Mouse (Mus musculus): ENCODE data around the gene AU040320. TPM values are rescaled to one million over a fixed set of nuclear protein-coding genes. Genes with fewer than 3 reads are reported as not detected.
A peak's percentile ranks its signal among the peaks of the same experiment; 100 is the strongest.

AU040320 gene
- total and polyA plus RNA-seq, 3 experiments: 3.0 to 17.0 (median 15.2) TPM

DNA sequence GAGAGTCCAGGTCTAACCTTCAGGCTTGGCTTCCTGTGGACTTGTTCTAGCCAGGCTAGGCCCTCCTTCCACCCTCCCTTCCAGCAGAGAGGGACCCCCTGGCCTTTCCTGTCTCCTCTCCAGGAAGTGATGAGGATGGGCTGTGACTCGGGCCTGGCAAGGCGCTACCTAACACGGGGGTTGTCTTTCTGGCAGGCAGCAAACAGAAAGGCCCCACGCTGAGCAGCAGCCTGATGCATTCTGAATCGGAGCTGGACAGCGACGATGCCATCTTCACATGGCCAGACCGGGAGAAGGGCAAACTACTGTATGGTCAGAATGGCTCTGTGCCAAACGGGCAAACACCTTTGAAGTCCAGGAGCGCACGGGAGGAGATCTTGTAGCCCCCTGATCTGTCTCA is 99.6 kb downstream of the AU040320 start:
- Histone ChIP-seq H3K9ac (ENCODE audit: insufficient read depth, low read depth) (no peak overlapping the region), H3K27ac (ENCODE audit: insufficient read depth, low read depth) (no peak overlapping the region), H3K36me3 (replicated peaks in 1 of 2; ENCODE audit: control insufficient read depth in 1 of 2, insufficient read depth in 1 of 2, low read length in 1 of 2) (peaks cover 41 to 79% of the 10 kb centered on the region in 2 experiments), H3K4me3 (replicated peaks in 1 of 3; ENCODE audit: low read depth in 2 of 3, low read length in 2 of 3, poor library complexity in 1 of 3) (no peak overlapping the region), H3K79me2 (replicated peaks; ENCODE audit: control insufficient read depth, extremely low read depth, insufficient read depth, poor library complexity, severe bottlenecking) (no peaks in the 10 kb centered on the region), H3K27me3 (replicated peaks) (no peaks in the 10 kb centered on the region), H3K9me3 (replicated peaks; ENCODE audit: low read length) (no peaks in the 10 kb centered on the region), H3K4me1 (ENCODE audit: control insufficient read depth in 1 of 2, insufficient read depth in 2 of 2) (no peaks in the 10 kb centered on the region), H3K4me2 (ENCODE audit: insufficient read depth, low read depth, poor library complexity, severe bottlenecking) (no peak overlapping the region)
- dilution Hi-C loops (cut with MboI; ENCODE audit: extremely low pct_ligation_motif_present, extremely low pct_unique_long_range_greater_than_20kb, low sequenced_read_pairs): no loop called here
- no peak for DNase-seq (ENCODE audit: extremely low read depth)
- in situ Hi-C loops (cut with MboI; ENCODE audit: low pct_ligation_motif_present, low pct_unique_long_range_greater_than_20kb, low sequenced_read_pairs): no loop called here
- TF ChIP-seq ZNF384 (IDR thresholded peaks at IDR 0.05; ENCODE audit: low read depth, low read length) (no peak), IRF4 (IDR thresholded peaks at IDR 0.05; ENCODE audit: low read depth, low read length) (no peak), ZC3H11A (IDR thresholded peaks at IDR 0.05; ENCODE audit: low read depth, low read length) (no peak), NRF1 (IDR thresholded peaks at IDR 0.05; ENCODE audit: low read depth, low read length) (no peak)

DNA sequence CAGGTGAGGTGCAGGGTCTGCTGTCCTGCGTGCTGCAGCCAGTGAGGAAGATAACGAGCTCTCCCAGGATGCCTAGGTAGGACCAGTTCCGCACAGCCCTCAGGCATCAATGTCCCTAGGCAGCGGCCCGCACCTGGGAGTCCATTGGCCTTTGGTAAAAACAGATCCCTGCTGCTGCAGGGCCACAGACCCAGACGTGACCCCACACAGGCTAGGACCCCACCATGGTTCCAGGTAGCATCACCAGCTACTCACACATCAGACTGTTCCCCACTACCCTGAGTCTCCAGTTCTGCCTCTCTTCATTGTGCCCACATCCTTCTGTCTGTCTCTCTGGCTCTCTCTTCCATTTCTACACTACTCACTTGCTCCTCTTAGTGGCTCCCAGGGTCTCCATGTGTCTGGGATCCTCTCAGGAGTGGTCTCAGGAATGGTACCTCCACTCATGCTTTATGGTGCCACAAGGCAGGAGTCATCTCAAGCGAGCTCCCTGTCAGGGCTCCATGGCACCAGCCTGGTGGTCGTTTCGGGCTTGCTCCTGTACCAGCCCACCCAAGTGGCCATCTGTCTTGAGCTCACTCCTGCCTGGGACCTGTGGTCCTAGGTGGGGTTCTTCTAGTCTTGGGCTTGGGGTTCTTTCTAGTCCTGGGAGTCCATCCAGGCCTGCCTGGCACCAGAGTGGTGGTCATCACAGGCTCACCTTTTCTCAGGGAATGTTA is 107.1 kb downstream of the AU040320 start:
- no peak for DNase-seq (ENCODE audit: extremely low read depth)
- Histone ChIP-seq H3K4me3 (replicated peaks in 1 of 3; ENCODE audit: low read depth in 2 of 3, low read length in 2 of 3, poor library complexity in 1 of 3) (no peak overlapping the region), H3K27ac (ENCODE audit: insufficient read depth, low read depth) (no peak overlapping the region), H3K27me3 (replicated peaks) (no peaks in the 10 kb centered on the region), H3K9ac (ENCODE audit: insufficient read depth, low read depth) (no peak overlapping the region), H3K9me3 (replicated peaks; ENCODE audit: low read length) (no peaks in the 10 kb centered on the region), H3K36me3 (replicated peaks in 1 of 2; ENCODE audit: control insufficient read depth in 1 of 2, insufficient read depth in 1 of 2, low read length in 1 of 2) (peaks cover 22 to 68% of the 10 kb centered on the region in 2 experiments), H3K4me1 (ENCODE audit: control insufficient read depth in 1 of 2, insufficient read depth in 2 of 2) (no peaks in the 10 kb centered on the region), H3K79me2 (replicated peaks; ENCODE audit: control insufficient read depth, extremely low read depth, insufficient read depth, poor library complexity, severe bottlenecking) (no peaks in the 10 kb centered on the region), H3K4me2 (ENCODE audit: insufficient read depth, low read depth, poor library complexity, severe bottlenecking) (no peak overlapping the region)
- dilution Hi-C loops (cut with MboI; ENCODE audit: extremely low pct_ligation_motif_present, extremely low pct_unique_long_range_greater_than_20kb, low sequenced_read_pairs): no loop called here
- no peak for TF ChIP-seq CHD2 (IDR thresholded peaks at IDR 0.05; ENCODE audit: low read length)
- TF ChIP-seq UBTF (IDR thresholded peaks at IDR 0.05; ENCODE audit: low read depth, low read length): no peak
- no peak for TF ChIP-seq ZNF384 (IDR thresholded peaks at IDR 0.05; ENCODE audit: low read depth, low read length)
- TF ChIP-seq PAX5 (IDR thresholded peaks at IDR 0.05; ENCODE audit: low read length): no peak
- no peak for TF ChIP-seq ELF1 (IDR thresholded peaks at IDR 0.05; ENCODE audit: low read depth, low read length)
- no peak for TF ChIP-seq EP300 (IDR thresholded peaks at IDR 0.05; ENCODE audit: low read length)
- TF ChIP-seq NELFE (IDR thresholded peaks at IDR 0.05; ENCODE audit: low read depth, low read length): no peak
- in situ Hi-C loops (cut with MboI; ENCODE audit: low pct_ligation_motif_present, low pct_unique_long_range_greater_than_20kb, low sequenced_read_pairs): no loop called here

DNA sequence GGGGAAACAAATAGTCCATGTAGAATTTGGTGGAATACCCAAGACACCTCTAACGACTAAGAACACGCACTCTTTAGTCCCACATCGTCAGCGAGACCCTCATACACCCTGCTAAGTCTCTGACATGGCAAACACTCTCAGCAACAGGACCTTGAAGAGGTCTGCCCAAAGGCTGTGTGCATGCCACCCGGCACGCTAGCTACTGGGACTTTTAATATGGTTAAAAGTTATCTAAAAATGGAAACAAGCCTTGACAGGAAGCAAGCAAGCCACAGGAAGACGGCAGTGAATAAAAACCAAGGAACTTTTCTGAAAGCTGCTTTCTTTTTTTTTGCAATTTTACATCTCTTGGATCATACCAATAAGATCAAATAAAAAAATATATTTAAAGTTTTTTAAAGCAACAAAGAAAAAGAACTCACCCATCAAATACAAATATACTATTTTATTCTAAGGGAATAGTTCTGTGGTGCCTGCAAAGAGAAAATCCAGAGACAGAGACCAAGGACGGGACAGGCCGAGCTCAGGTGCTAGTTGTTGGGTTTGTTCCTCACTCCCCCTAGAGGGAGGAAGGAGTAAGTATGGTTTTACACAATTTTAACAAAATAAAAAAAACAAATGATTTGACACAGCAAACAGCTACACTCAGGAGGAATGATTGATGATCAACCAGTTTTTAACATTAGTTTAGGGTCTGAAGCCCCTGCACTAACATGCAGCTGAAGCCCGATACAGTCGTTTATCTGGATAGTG is 108.3 kb downstream of the AU040320 start:
- in situ Hi-C loops (cut with MboI; ENCODE audit: low pct_ligation_motif_present, low pct_unique_long_range_greater_than_20kb, low sequenced_read_pairs) (no loop called here), dilution Hi-C loops (cut with MboI; ENCODE audit: extremely low pct_ligation_motif_present, extremely low pct_unique_long_range_greater_than_20kb, low sequenced_read_pairs) (no loop called here)
- peak; percentile 28 to 57; a peak in 3 of 4 replicates for TF ChIP-seq CTCF (conservative IDR thresholded peaks at IDR 0.05 in 1 of 2, IDR thresholded peaks at IDR 0.05 in 1 of 2; ENCODE audit: low read depth in 2 of 2, low read length in 2 of 2)
- TF ChIP-seq USF2 (conservative IDR thresholded peaks at IDR 0.05; ENCODE audit: low read depth, low read length): no peak
- TF ChIP-seq RAD21 (IDR thresholded peaks at IDR 0.05; ENCODE audit: low read depth, low read length): peak; percentile 19
- TF ChIP-seq PAX5 (IDR thresholded peaks at IDR 0.05; ENCODE audit: low read length): no peak
- no peak for TF ChIP-seq E2F4 (IDR thresholded peaks at IDR 0.05; ENCODE audit: insufficient replicate concordance, low read depth, low read length)
- peak; percentile 37; the same call in 1 of the 2 replicates for TF ChIP-seq ZNF384 (IDR thresholded peaks at IDR 0.05; ENCODE audit: low read depth, low read length)
- TF ChIP-seq TBP (conservative IDR thresholded peaks at IDR 0.05; ENCODE audit: low read depth, low read length): 0 out of 2 replicates have a peak, but pooled peaks have one; percentile 37
- no peaks in the 10 kb centered on the region for H3K79me2 ChIP-seq (replicated peaks; ENCODE audit: control insufficient read depth, extremely low read depth, insufficient read depth, poor library complexity, severe bottlenecking)
- no peak overlapping the region for H3K4me2 ChIP-seq (ENCODE audit: insufficient read depth, low read depth, poor library complexity, severe bottlenecking)
- H3K4me3 ChIP-seq (replicated peaks in 1 of 3; ENCODE audit: low read depth in 2 of 3, low read length in 2 of 3, poor library complexity in 1 of 3): no peak overlapping the region
- peak; percentile 37 for DNase-seq (ENCODE audit: extremely low read depth)
- no peaks in the 10 kb centered on the region for H3K4me1 ChIP-seq (ENCODE audit: control insufficient read depth in 1 of 2, insufficient read depth in 2 of 2)
- H3K36me3 ChIP-seq (replicated peaks in 1 of 2; ENCODE audit: control insufficient read depth in 1 of 2, insufficient read depth in 1 of 2, low read length in 1 of 2): peaks cover 30 to 70% of the 10 kb centered on the region in 2 experiments
- no peaks in the 10 kb centered on the region for H3K27me3 ChIP-seq (replicated peaks)
- H3K9ac ChIP-seq (ENCODE audit: insufficient read depth, low read depth): no peak overlapping the region
- no peak overlapping the region for H3K27ac ChIP-seq (ENCODE audit: insufficient read depth, low read depth)
- no peaks in the 10 kb centered on the region for H3K9me3 ChIP-seq (replicated peaks; ENCODE audit: low read length)
